Mouse (Mus musculus) lung, adult 18-20 months (tissue): ENCODE results near the gene Klf15.

Source experiments
- DNase-seq, 2 experiments: peaks; one replicate each; pipeline ENCODE4 v3.0.0; 2022; ENCODE audit warnings: mixed read lengths in 2 of 2

Klf15 gene

GRCm38 (mm10) chr6:90494566-90494965 is 32.2 kb downstream of the Klf15 start:
- no peak for DNase-seq

- no peak for DNase-seq
These were observed 33.0 kb downstream of the Klf15 start for GRCm38 (mm10) chr6:90495282-90495912.

- DNase-seq = no peak
These were observed 33.8 kb downstream of the Klf15 start for GRCm38 (mm10) chr6:90496217-90496616.

GRCm38 (mm10) chr6:90499509-90499908 is 37.1 kb downstream of the Klf15 start:
- DNase-seq = no peak

- DNase-seq = peak in 1 of 2 experiments; percentile 53
These were observed 39.0 kb downstream of the Klf15 start for GRCm38 (mm10) chr6:90501222-90501940.

- peak; percentile 64 to 82 for DNase-seq
These were observed 43.5 kb downstream of the Klf15 start for GRCm38 (mm10) chr6:90505906-90506305.

- DNase-seq = peak; percentile 94 to 97
These were observed 44.4 kb downstream of the Klf15 start for GRCm38 (mm10) chr6:90506673-90507311.

- no peak for DNase-seq
These were observed 45.1 kb downstream of the Klf15 start for GRCm38 (mm10) chr6:90507443-90507842.

- DNase-seq = peak; percentile 93 to 96
These were observed 45.8 kb downstream of the Klf15 start for GRCm38 (mm10) chr6:90508197-90508624.

- peak; percentile 92 to 96 for DNase-seq
These were observed 46.7 kb downstream of the Klf15 start for GRCm38 (mm10) chr6:90509085-90509484.

GRCm38 (mm10) chr6:90512416-90512815 is 50.0 kb downstream of the Klf15 start:
- no peak for DNase-seq

GRCm38 (mm10) chr6:90513074-90513856 is 50.9 kb downstream of the Klf15 start:
- no peak for DNase-seq

- DNase-seq = peak; percentile 68 to 82
These were observed 52.0 kb downstream of the Klf15 start for GRCm38 (mm10) chr6:90514369-90514768.

GRCm38 (mm10) chr6:90514883-90515405 is 52.6 kb downstream of the Klf15 start:
- peak; percentile 90 to 92 for DNase-seq

- DNase-seq = no peak
These were observed 56.5 kb downstream of the Klf15 start for GRCm38 (mm10) chr6:90518892-90519291.

GRCm38 (mm10) chr6:90519375-90519774 is 57.0 kb downstream of the Klf15 start:
- DNase-seq = no peak
